Mouse (Mus musculus): ENCODE data around the gene Wdr35. TPM values are rescaled to one million over a fixed set of nuclear protein-coding genes. Genes with fewer than 3 reads are reported as not detected.

The Wdr35 gene
- total and polyA plus RNA-seq, 2 experiments from 2014 or later: 5.5 to 7.9 TPM

DNA sequence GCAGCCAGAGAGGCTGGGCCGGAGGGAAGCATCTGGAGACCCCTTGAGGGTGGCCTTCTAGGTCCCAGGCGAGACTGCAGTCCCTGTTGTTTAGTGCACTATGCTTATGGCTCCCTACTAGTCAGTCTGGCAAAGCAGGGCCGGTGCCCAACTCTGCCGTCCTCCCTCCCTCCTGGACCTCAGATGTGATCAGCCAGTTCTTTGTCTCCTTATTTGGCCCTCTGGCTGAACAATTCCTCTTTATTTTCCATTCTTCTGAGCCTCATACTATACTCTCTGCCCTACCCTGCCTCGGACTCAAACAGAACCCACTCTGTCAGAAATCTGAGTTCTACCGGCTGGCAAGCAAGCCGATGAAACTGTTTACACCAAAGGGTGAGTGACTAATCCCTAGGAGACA, 79.7 kb downstream of the Wdr35 start:
- Histone ChIP-seq H3K36me3 (replicated peaks; ENCODE audit: control insufficient read depth, insufficient read depth, low read length) (no peaks in the 10 kb centered on the region), H3K4me3 (ENCODE audit: low read depth, low read length) (no peak overlapping the region), H3K9me3 (replicated peaks; ENCODE audit: control insufficient read depth, low read length) (no peaks in the 10 kb centered on the region), H3K4me2 (ENCODE audit: low read depth, low read length) (no peak overlapping the region), H3K9ac (replicated peaks; ENCODE audit: low read depth, low read length) (no peak overlapping the region), H3K27me3 (ENCODE audit: control insufficient read depth, insufficient read depth, low read length) (no peaks in the 10 kb centered on the region), H3K4me1 (ENCODE audit: control insufficient read depth, insufficient read depth) (no peaks in the 10 kb centered on the region), H3K27ac (ENCODE audit: low read depth) (no peak overlapping the region)
- TF ChIP-seq EP300 (IDR thresholded peaks at IDR 0.05; ENCODE audit: low read depth) (no peak), CTCF (IDR thresholded peaks at IDR 0.05; ENCODE audit: low read depth) (no peak)
- ATAC-seq (ENCODE audit: insufficient read depth, low read depth) (no peak), DNase-seq (ENCODE audit: low spot score) (no peak)
- WGBS: 75% methylated on average over 7 of the region's 7 CpGs

DNA sequence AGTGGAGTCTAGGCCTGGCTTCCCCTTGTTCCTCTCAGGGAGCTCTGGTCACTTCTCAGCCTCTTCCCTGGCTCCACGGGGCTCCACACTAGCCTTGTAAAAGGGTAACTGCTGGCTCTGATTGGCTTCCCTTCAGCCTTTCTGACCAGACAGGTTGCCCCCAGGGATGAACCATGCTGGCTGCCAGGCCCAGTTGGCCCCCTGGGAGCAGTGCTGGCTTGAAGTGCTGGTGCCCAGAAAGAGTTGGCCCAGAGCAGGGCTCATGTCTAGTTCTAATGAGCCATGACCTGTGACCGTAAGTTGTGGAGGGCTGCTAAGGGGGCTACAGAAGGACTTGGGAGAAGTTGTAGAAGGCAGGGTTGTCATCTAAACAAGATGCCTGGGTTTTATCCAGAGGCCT, 80.3 kb downstream of the Wdr35 start:
- TF ChIP-seq CTCF (IDR thresholded peaks at IDR 0.05; ENCODE audit: low read depth) (no peak), EP300 (IDR thresholded peaks at IDR 0.05; ENCODE audit: low read depth) (no peak)
- Histone ChIP-seq H3K27ac (ENCODE audit: low read depth) (no peak overlapping the region), H3K4me1 (ENCODE audit: control insufficient read depth, insufficient read depth) (no peaks in the 10 kb centered on the region), H3K9me3 (replicated peaks; ENCODE audit: control insufficient read depth, low read length) (no peaks in the 10 kb centered on the region), H3K9ac (replicated peaks; ENCODE audit: low read depth, low read length) (no peak overlapping the region), H3K36me3 (replicated peaks; ENCODE audit: control insufficient read depth, insufficient read depth, low read length) (no peaks in the 10 kb centered on the region), H3K4me3 (ENCODE audit: low read depth, low read length) (no peak overlapping the region), H3K4me2 (ENCODE audit: low read depth, low read length) (no peak overlapping the region), H3K27me3 (ENCODE audit: control insufficient read depth, insufficient read depth, low read length) (no peaks in the 10 kb centered on the region)
- 74% methylated on average over 2 of the region's 2 CpGs for WGBS
- DNase-seq (ENCODE audit: low spot score) (no peak), ATAC-seq (ENCODE audit: insufficient read depth, low read depth) (no peak)

DNA sequence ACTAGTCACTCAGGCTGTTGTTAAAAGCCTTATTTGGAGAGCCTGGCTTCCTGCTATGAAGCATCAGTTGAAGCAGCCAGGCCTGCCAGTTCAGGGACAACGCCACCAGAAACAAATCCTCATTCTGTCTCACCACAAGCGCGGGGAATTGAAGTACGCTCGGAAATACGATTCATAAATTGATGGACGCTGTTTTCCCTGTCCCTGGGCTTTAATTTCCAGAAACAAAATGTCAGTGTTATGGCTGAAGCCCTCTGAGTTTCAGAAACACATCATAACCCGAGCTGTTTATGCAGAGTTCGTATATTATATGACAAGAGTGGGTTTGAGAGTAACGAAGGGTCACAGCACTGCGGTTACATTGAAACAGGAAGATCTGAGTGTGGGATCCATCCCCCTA, 81.6 kb downstream of the Wdr35 start:
- 70% methylated on average over 11 of the region's 11 CpGs for WGBS

DNA sequence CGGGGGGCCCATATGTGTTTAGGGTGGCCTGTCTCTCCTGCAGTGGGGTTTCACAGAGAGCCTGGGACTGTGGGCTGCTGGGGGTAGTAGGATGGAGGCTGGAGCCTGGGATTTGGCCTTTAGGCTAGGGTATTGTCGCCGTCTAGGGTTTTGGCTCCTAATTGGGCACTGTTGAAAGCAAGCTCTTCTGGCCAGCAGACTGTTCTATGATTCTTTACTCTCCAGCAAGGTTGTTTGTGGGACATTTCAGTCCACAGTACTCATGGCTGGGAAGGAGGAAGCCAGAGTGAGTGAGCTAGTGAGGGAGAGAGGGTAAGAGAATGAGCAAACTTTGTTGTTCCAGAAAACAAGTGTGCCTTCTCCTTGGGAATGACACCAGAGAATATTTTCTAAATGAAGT, 85.8 kb downstream of the Wdr35 start:
- Histone ChIP-seq H3K9ac (replicated peaks; ENCODE audit: low read depth, low read length) (no peak overlapping the region), H3K4me1 (ENCODE audit: control insufficient read depth, insufficient read depth) (no peaks in the 10 kb centered on the region), H3K27ac (ENCODE audit: low read depth) (no peak overlapping the region; the same call in 1 of the 2 replicates), H3K9me3 (replicated peaks; ENCODE audit: control insufficient read depth, low read length) (no peaks in the 10 kb centered on the region), H3K4me2 (ENCODE audit: low read depth, low read length) (no peak overlapping the region), H3K27me3 (ENCODE audit: control insufficient read depth, insufficient read depth, low read length) (no peaks in the 10 kb centered on the region), H3K4me3 (ENCODE audit: low read depth, low read length) (no peak overlapping the region), H3K36me3 (replicated peaks; ENCODE audit: control insufficient read depth, insufficient read depth, low read length) (no peaks in the 10 kb centered on the region)
- TF ChIP-seq EP300 (IDR thresholded peaks at IDR 0.05; ENCODE audit: low read depth): no peak
- no peak for TF ChIP-seq CTCF (IDR thresholded peaks at IDR 0.05; ENCODE audit: low read depth)
- WGBS: 72% methylated on average over 3 of the region's 3 CpGs
- no peak for DNase-seq (ENCODE audit: low spot score)
- no peak for ATAC-seq (ENCODE audit: insufficient read depth, low read depth)

More for the DNA sequence above, 81.6 kb downstream of the Wdr35 start:
- no peak overlapping the region for H3K9ac ChIP-seq (replicated peaks; ENCODE audit: low read depth, low read length)
- no peak for ATAC-seq (ENCODE audit: insufficient read depth, low read depth)
- H3K27me3 ChIP-seq (ENCODE audit: control insufficient read depth, insufficient read depth, low read length): no peaks in the 10 kb centered on the region
- H3K4me2 ChIP-seq (ENCODE audit: low read depth, low read length): no peak overlapping the region
- no peaks in the 10 kb centered on the region for H3K36me3 ChIP-seq (replicated peaks; ENCODE audit: control insufficient read depth, insufficient read depth, low read length)
- H3K4me1 ChIP-seq (ENCODE audit: control insufficient read depth, insufficient read depth): no peaks in the 10 kb centered on the region
- H3K27ac ChIP-seq (ENCODE audit: low read depth): no peak overlapping the region
- no peak overlapping the region for H3K4me3 ChIP-seq (ENCODE audit: low read depth, low read length)
- no peak for DNase-seq (ENCODE audit: low spot score)
- TF ChIP-seq EP300 (IDR thresholded peaks at IDR 0.05; ENCODE audit: low read depth): no peak
- no peak for TF ChIP-seq CTCF (IDR thresholded peaks at IDR 0.05; ENCODE audit: low read depth)
- no peaks in the 10 kb centered on the region for H3K9me3 ChIP-seq (replicated peaks; ENCODE audit: control insufficient read depth, low read length)

DNA sequence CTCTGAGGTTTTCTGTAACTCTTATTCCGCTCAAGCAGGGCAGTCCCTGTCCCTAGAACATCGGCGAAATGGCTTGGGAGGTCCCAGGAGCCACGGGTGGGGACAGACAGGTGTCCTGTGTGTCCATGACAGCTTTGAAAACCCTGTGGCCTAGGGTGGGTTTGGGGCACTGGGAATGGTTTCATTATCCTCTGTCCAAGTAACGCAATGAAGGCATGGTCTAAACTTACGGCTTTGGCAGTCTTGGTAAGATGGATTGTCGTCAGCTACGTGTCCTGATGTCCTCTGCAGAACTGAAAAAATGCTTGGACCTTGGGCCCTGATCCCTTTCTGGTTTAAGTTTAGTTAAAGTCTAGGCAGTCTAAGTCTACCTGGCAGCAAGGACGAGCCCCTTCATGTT, 86.3 kb downstream of the Wdr35 start:
- no peak overlapping the region; the same call in 1 of the 2 replicates for H3K27ac ChIP-seq (ENCODE audit: low read depth)
- H3K4me2 ChIP-seq (ENCODE audit: low read depth, low read length): no peak overlapping the region
- ATAC-seq (ENCODE audit: insufficient read depth, low read depth) (no peak), DNase-seq (ENCODE audit: low spot score) (no peak)
- no peaks in the 10 kb centered on the region for H3K27me3 ChIP-seq (ENCODE audit: control insufficient read depth, insufficient read depth, low read length)
- H3K36me3 ChIP-seq (replicated peaks; ENCODE audit: control insufficient read depth, insufficient read depth, low read length): no peaks in the 10 kb centered on the region
- WGBS: 72% methylated on average over 9 of the region's 9 CpGs
- TF ChIP-seq CTCF (IDR thresholded peaks at IDR 0.05; ENCODE audit: low read depth) (no peak), EP300 (IDR thresholded peaks at IDR 0.05; ENCODE audit: low read depth) (no peak)
- H3K9ac ChIP-seq (replicated peaks; ENCODE audit: low read depth, low read length): no peak overlapping the region
- H3K4me1 ChIP-seq (ENCODE audit: control insufficient read depth, insufficient read depth): no peaks in the 10 kb centered on the region
- no peak overlapping the region for H3K4me3 ChIP-seq (ENCODE audit: low read depth, low read length)
- no peaks in the 10 kb centered on the region for H3K9me3 ChIP-seq (replicated peaks; ENCODE audit: control insufficient read depth, low read length)

DNA sequence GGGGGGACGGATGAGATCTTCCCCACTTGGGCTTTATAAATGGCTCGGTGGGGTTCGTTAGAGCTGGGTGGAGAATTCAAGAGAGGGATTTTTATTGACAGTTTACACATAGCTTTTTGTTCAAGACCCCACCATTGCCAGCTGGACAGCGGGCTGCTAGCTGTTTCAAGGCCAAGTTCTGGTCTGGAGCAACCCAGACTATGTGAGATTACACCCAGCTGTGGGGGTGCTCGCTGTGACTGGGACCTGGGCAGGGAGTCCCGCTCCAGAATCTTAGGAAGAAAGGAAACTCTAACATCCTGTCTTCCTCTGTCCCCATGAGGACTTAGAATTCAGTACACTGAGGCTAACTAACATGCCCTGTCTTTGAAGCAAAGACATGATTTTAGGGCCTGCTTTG, 89.9 kb downstream of the Wdr35 start:
- H3K4me2 ChIP-seq (ENCODE audit: low read depth, low read length): no peak overlapping the region
- H3K36me3 ChIP-seq (replicated peaks; ENCODE audit: control insufficient read depth, insufficient read depth, low read length): no peaks in the 10 kb centered on the region
- WGBS: 76% methylated on average over 6 of the region's 6 CpGs
- no peak overlapping the region for H3K4me3 ChIP-seq (ENCODE audit: low read depth, low read length)
- H3K27me3 ChIP-seq (ENCODE audit: control insufficient read depth, insufficient read depth, low read length): no peaks in the 10 kb centered on the region
- H3K4me1 ChIP-seq (ENCODE audit: control insufficient read depth, insufficient read depth): no peaks in the 10 kb centered on the region
- TF ChIP-seq EP300 (IDR thresholded peaks at IDR 0.05; ENCODE audit: low read depth) (no peak), CTCF (IDR thresholded peaks at IDR 0.05; ENCODE audit: low read depth) (no peak)
- ATAC-seq (ENCODE audit: insufficient read depth, low read depth): no peak
- no peak overlapping the region for H3K27ac ChIP-seq (ENCODE audit: low read depth)
- DNase-seq (ENCODE audit: low spot score): no peak
- no peak overlapping the region for H3K9ac ChIP-seq (replicated peaks; ENCODE audit: low read depth, low read length)
- H3K9me3 ChIP-seq (replicated peaks; ENCODE audit: control insufficient read depth, low read length): no peaks in the 10 kb centered on the region
